Comparison of ENCODE assay signal across 9 mouse cellular contexts in the genomic region with DNA sequence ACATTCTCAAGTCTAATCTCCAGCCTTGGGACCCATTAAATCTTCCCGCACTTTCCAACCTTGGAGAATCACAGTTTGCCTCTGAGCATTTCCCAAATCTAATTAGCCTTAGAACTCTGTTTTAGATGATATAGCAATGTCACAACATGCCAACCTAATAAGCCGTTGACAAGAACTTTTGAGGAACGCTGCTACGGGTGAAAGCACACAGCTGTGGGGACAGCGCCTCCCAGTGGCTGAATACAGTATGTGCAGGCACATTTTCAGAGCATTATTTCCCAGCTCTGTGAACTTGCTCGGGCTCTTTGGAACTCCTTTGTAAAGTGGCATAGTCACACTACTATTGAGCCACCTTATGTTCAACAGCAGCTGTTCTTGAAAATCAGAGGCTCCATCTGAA.
DNase-seq lines count a peak whose midpoint lies in the region; ATAC-seq and TF ChIP-seq lines count a peak whose summit lies in the region.
"Had no signal": no experiment of that assay in that cellular context is flagged by ENCODE, and none has a peak within 500 bp of the region (broad histone marks: within the 10 kb centered on the region; RNA-seq: fewer than 3 reads in every experiment).

No protein-coding gene starts in this region.

- no peaks in the 10 kb centered on the region for H3K4me1 ChIP-seq in hindbrain, embryonic 14.5 days (replicated peaks; ENCODE audit: control insufficient read depth, insufficient read depth, low read length)
- 0 out of 2 replicates have a peak, but pooled peaks cover 3% of the 10 kb centered on the region for H3K4me1 ChIP-seq in hindbrain, embryonic 13.5 days (replicated peaks)
- H3K4me1 ChIP-seq in thymus, adult 2 months (replicated peaks; ENCODE audit: control insufficient read depth, insufficient read depth, low read length): no peaks in the 10 kb centered on the region
- peaks cover 3% of the 10 kb centered on the region; the same call in 1 of the 2 replicates for H3K4me1 ChIP-seq in small intestine, adult 2 months (ENCODE audit: control insufficient read depth, insufficient read depth, insufficient read length, low read length)

- no peaks in the 10 kb centered on the region for H3K36me3 ChIP-seq in hindbrain, embryonic 14.5 days (replicated peaks; ENCODE audit: control insufficient read depth, insufficient read depth)
- no peaks in the 10 kb centered on the region for H3K36me3 ChIP-seq in hindbrain, embryonic 13.5 days
- H3K36me3 ChIP-seq in thymus, adult 2 months (ENCODE audit: control insufficient read depth, insufficient read depth, low read length): no peaks in the 10 kb centered on the region
- no peaks in the 10 kb centered on the region for H3K36me3 ChIP-seq in small intestine, adult 2 months (ENCODE audit: control insufficient read depth, insufficient read depth, low read length)

- H3K9me3 ChIP-seq in hindbrain, embryonic 14.5 days (ENCODE audit: control insufficient read depth, low read length): no peaks in the 10 kb centered on the region
- no peaks in the 10 kb centered on the region for H3K9me3 ChIP-seq in hindbrain, embryonic 13.5 days
- H3K9me3 ChIP-seq: megakaryocyte, embryonic 14.5 days had no signal

- no peak for TF ChIP-seq POLR2A in thymus, adult 2 months (IDR thresholded peaks at IDR 0.05; ENCODE audit: control insufficient read depth, extremely low read depth, insufficient read depth, low read length, poor library complexity)
- TF ChIP-seq POLR2A in small intestine, adult 2 months (IDR thresholded peaks at IDR 0.05; ENCODE audit: low read depth, low read length): no peak

- no peaks in the 10 kb centered on the region for H3K27me3 ChIP-seq in hindbrain, embryonic 14.5 days (ENCODE audit: control insufficient read depth, insufficient read depth, low read length)
- no peaks in the 10 kb centered on the region for H3K27me3 ChIP-seq in hindbrain, embryonic 13.5 days
- no peaks in the 10 kb centered on the region for H3K27me3 ChIP-seq in thymus, adult 2 months (ENCODE audit: control insufficient read depth, insufficient read depth, low read length)
- H3K27me3 ChIP-seq in small intestine, adult 2 months (ENCODE audit: control insufficient read depth, insufficient read depth, low read length): no peaks in the 10 kb centered on the region

- DNase-seq in hindbrain, embryonic 14.5 days (ENCODE audit: low spot score): peak; percentile 58
- peak; percentile 34 for DNase-seq in thymus, adult 2 months
- DNase-seq in thymus, adult 18-20 months: no peak
- peak; percentile 35 for DNase-seq in brain, adult 2 months (ENCODE audit: low read depth, low spot score)
- peak; percentile 14 to 45 for DNase-seq in kidney, postnatal 36 days
- DNase-seq in yolk sac, embryonic 10.5 days (ENCODE audit: low spot score): no peak

- no peak for ATAC-seq in hindbrain, embryonic 14.5 days (ENCODE audit: low FRiP score)
- ATAC-seq in hindbrain, embryonic 13.5 days (ENCODE audit: low FRiP score): no peak

- no peak overlapping the region for H3K9ac ChIP-seq in hindbrain, embryonic 14.5 days
- no peak overlapping the region for H3K9ac ChIP-seq in hindbrain, embryonic 13.5 days

- 23% methylated on average over 6 of the region's 6 CpGs for WGBS in hindbrain, embryonic 14.5 days
- WGBS in hindbrain, embryonic 13.5 days: 24% methylated on average over 6 of the region's 6 CpGs
- 17% methylated on average over 6 of the region's 6 CpGs for WGBS in thymus, adult 2 months
- 15% methylated on average over 6 of the region's 6 CpGs for WGBS in small intestine, adult 2 months

- H3K4me3 ChIP-seq in hindbrain, embryonic 14.5 days (replicated peaks; ENCODE audit: low read length): no peak overlapping the region
- H3K4me3 ChIP-seq in hindbrain, embryonic 13.5 days: no peak overlapping the region
- H3K4me3 ChIP-seq in thymus, adult 2 months (ENCODE audit: control insufficient read depth, insufficient read depth, low read length): no peak overlapping the region
- no peak overlapping the region for H3K4me3 ChIP-seq in small intestine, adult 2 months (ENCODE audit: low read depth, low read length)
- H3K4me3 ChIP-seq: megakaryocyte, embryonic 14.5 days had no signal

- no peak overlapping the region for H3K4me2 ChIP-seq in hindbrain, embryonic 14.5 days (replicated peaks)
- no peak overlapping the region for H3K4me2 ChIP-seq in hindbrain, embryonic 13.5 days

- H3K27ac ChIP-seq in hindbrain, embryonic 14.5 days: no peak overlapping the region
- H3K27ac ChIP-seq in hindbrain, embryonic 13.5 days: no peak overlapping the region
- no peak overlapping the region for H3K27ac ChIP-seq in thymus, adult 2 months (ENCODE audit: control insufficient read depth, insufficient read depth, low read length)
- no peak overlapping the region for H3K27ac ChIP-seq in small intestine, adult 2 months (ENCODE audit: insufficient read depth, low read depth, low read length)

- peak; percentile 66; the same call in 1 of the 2 replicates for TF ChIP-seq CTCF in thymus, adult 2 months (IDR thresholded peaks at IDR 0.05; ENCODE audit: borderline replicate concordance, control insufficient read depth, extremely low read depth, insufficient read depth, low read length, poor library complexity)
- peak; percentile 94; the same call in 1 of the 2 replicates for TF ChIP-seq CTCF in small intestine, adult 2 months (IDR thresholded peaks at IDR 0.05; ENCODE audit: extremely low read depth, insufficient read length, insufficient replicate concordance, low read depth, low read length)

Comparison
In these comparisons a context has a peak if more than half of its experiments do, and no peak if none do; other contexts are left out.
1. DNase-seq: peak in hindbrain, embryonic 14.5 days (single experiment), thymus, adult 2 months (single experiment), brain, adult 2 months (single experiment) and kidney, postnatal 36 days (2 of 2); none in thymus, adult 18-20 months (0 of 2) and yolk sac, embryonic 10.5 days (single experiment).